Mouse (Mus musculus) heart, adult 9 months (tissue): ENCODE data around the gene Pcnx3.
"Not testable (repeated sequence)": the region's sequence is repeated elsewhere in the genome, so short reads cannot be mapped to it uniquely, and the experiment has no call there.

Experiments used
- DNase-seq, 2 experiments: peaks; one replicate each; pipeline ENCODE4 v3.0.0; 2022; ENCODE audit warnings: low spot score in 2 of 2

The Pcnx3 gene

GRCm38 (mm10) chr19:5713255-5713654 lies 24.5 kb upstream of the Pcnx3 start:
- DNase-seq, result no peak

- DNase-seq, result peak in 1 of 2 experiments; percentile 47
Observed at GRCm38 (mm10) chr19:5711907-5712460, 23.3 kb upstream of the Pcnx3 start.

GRCm38 (mm10) chr19:5711218-5711617 lies 22.5 kb upstream of the Pcnx3 start:
- peak; percentile 59 to 70 for DNase-seq

GRCm38 (mm10) chr19:5710581-5710980 lies 21.9 kb upstream of the Pcnx3 start:
- no peak for DNase-seq

- no peak for DNase-seq
Observed at GRCm38 (mm10) chr19:5710068-5710467, 21.4 kb upstream of the Pcnx3 start.

GRCm38 (mm10) chr19:5704801-5705571 lies 16.3 kb upstream of the Pcnx3 start:
- peak in 1 of 2 experiments; percentile 43 for DNase-seq

- no peak for DNase-seq
Observed at GRCm38 (mm10) chr19:5704163-5704800, 15.6 kb upstream of the Pcnx3 start, which contains the start of gene Kcnk7. Kcnk7 (plus strand) TSS chr19:5704367.

- no peak for DNase-seq
Observed at GRCm38 (mm10) chr19:5695849-5696462, 7.2 kb upstream of the Pcnx3 start.

GRCm38 (mm10) chr19:5693801-5694200 lies 5.1 kb upstream of the Pcnx3 start:
- no peak for DNase-seq

GRCm38 (mm10) chr19:5692913-5693396 lies 4.2 kb upstream of the Pcnx3 start:
- DNase-seq, result no peak

- DNase-seq, result peak; percentile 81 to 90
Observed at GRCm38 (mm10) chr19:5692086-5692912, 3.6 kb upstream of the Pcnx3 start.

GRCm38 (mm10) chr19:5691601-5692000 lies 2.9 kb upstream of the Pcnx3 start:
- no peak for DNase-seq

GRCm38 (mm10) chr19:5690343-5690735 lies 1.6 kb upstream of the Pcnx3 start:
- peak in 1 of 2 experiments; percentile 39 for DNase-seq

GRCm38 (mm10) chr19:5689565-5690342 lies 1.0 kb upstream of the Pcnx3 start:
- DNase-seq, result peak; percentile 92 to 94

- DNase-seq, result no peak
Observed at GRCm38 (mm10) chr19:5689088-5689428, 350 bp upstream of the Pcnx3 start.

GRCm38 (mm10) chr19:5687738-5688137 lies 970 bp downstream of the Pcnx3 start:
- no peak for DNase-seq

- DNase-seq, result not testable (repeated sequence)
Observed at GRCm38 (mm10) chr19:5686954-5687353, 1.8 kb downstream of the Pcnx3 start.

GRCm38 (mm10) chr19:5686437-5686836 lies 2.3 kb downstream of the Pcnx3 start:
- no peak for DNase-seq

GRCm38 (mm10) chr19:5685861-5686260 lies 2.8 kb downstream of the Pcnx3 start:
- no peak for DNase-seq

GRCm38 (mm10) chr19:5685431-5685830 lies 3.3 kb downstream of the Pcnx3 start:
- no peak for DNase-seq

- no peak for DNase-seq
Observed at GRCm38 (mm10) chr19:5684985-5685384, 3.7 kb downstream of the Pcnx3 start.
